Mouse (Mus musculus) cerebellum, adult 11 months (tissue): ENCODE results near the gene Gm20547.

ENCODE experiments used
- DNase-seq: peaks from one replicate; pipeline ENCODE4 v3.0.0; 2022

Gm20547 gene

GRCm38 (mm10) chr17:34895724-34896123 is 13.9 kb upstream of the Gm20547 start:
- DNase-seq = no peak

GRCm38 (mm10) chr17:34894801-34895530 is 13.1 kb upstream of the Gm20547 start:
- DNase-seq = peak; percentile 65

DNA sequence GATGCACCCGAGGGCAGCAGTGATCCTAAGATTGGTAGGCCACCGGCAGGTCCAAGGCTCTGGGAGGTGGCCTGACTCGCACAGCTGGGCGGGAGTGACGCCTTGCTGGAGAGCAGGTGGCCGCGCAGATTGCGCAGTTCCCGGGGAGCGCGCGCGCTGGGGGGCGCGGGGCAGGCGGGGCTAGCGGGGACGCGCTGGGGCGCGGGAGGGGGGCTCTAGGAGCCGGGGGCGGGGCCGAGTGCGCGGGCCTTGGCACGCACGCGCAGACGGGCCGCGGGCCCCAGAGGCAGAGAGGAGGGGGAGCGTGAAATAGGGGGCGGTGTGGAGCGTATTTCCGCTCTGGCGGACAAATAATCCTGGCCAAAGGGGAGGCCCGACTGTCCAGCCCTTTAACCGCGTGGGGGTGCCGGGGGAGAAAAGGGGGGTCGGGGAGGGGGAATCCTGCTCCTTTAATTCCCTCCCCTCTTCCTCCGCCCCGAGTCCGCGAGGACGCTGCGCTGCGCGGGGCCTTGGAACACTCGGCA is 12.3 kb upstream of the Gm20547 start:
- DNase-seq = peak; percentile 93

- DNase-seq = no peak
These were observed 11.4 kb upstream of the Gm20547 start for GRCm38 (mm10) chr17:34893072-34893824.

DNA sequence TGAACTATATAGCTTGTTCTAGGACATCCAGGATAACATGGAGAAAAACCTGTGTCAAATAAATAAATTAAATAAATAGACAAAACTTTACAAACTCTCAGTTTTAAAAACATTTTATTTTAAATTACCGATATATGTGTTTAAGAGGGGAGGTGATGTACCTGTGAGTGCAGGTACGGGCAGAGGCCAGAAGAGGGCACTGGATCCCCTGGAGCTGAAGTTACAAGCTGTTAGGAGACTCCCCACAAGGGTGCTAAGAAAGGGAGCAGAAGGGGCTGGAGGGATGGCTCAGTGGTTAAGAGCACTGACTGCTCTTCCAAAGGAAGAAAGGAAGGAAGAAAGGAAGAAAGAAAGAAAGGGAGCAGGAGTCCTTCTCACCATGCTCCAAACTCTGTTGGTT is 9.5 kb upstream of the Gm20547 start:
- DNase-seq = no peak

DNA sequence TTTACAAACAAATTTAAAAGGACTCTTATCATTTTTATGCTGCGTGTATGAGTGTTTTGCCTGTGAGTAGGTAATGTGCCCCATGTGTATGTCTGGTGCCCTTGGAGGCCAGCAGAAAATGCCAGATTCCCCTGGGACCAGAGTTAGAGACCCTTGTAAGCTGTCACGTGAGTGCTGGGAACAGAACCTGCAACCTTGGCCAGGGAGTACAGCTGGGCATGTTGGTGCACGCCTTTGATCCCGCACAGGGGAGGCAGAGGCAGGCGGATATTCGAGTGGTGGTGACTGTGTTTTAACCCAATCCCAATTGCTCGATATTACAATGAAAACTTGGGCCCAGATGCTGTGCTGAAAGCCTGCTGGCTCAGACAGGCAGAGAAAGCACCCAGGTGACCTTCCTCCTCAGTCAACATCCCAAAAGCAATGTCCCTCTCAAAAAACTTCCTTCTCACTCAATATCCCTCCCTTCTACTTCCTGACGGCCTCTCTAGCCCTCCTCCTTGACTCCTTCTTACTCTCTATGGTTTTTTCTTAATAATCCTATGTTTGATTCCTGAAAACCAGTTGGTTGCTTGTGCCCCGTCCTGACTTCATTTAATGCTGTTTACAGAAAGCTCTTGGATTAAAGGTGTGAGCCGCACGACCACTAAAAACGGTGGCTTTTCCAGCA is 8.4 kb upstream of the Gm20547 start:
- no peak for DNase-seq

DNA sequence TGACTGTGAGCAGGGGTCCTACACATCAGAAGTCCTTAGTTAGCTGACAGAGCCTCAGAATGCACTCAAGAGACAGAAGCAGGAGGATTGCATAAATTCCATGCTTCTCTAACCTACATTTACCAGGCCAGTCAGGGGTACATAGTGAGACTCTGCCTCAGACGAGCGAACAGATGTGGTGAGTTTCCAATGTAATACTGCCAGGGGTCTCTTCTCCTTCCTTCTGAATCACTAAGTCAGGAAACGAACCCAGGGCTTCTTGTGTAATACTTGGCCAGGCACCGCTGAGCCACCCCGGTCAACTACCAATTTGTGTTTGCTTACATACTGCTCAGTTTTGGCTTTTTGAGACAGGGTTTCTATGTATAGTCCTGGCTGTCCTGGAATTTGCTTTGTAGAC is 6.1 kb upstream of the Gm20547 start:
- DNase-seq = no peak

GRCm38 (mm10) chr17:34885615-34886014 is 3.8 kb upstream of the Gm20547 start:
- DNase-seq = no peak

DNA sequence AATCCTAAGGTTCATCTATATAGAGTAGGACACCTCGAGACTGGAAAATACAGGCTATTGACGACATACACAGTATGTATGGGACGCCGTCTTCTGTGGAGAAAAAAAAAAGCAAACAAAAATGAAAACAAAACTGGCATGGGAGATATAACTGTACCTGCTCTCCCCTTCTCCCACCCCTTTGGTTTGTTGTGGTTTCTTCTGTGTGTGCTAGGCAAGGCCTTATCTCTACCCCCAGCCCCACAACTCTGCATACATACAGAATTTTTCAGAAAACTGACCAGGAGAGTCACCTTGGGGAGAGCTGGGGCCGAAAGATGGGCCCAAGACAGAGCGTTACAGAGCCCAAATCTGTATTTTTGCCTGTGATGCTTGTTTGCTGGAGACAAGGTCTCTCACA is 2.9 kb upstream of the Gm20547 start:
- no peak for DNase-seq

DNA sequence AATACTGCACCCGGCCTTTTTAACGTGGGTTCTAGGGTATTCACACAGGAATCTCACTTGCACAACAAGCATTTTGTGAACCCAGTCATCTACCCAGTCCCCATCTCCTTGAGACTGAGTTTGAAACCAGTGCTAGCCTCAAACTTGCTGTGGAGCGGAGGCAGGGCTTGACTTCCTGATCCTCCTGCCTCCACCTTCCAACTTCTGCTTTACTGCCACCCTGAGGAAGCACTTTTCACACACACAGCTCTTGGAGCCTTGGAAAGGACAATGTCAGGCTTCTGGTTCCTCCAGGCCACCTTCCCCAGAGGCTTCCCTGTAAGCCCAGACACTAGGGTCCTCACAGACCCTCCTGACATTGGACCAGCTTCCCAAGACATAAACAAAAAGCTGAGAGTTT is 1.5 kb upstream of the Gm20547 start:
- DNase-seq = no peak

GRCm38 (mm10) chr17:34881166-34881565 is 676 bp downstream of the Gm20547 start:
- DNase-seq = no peak

- no peak for DNase-seq
These were observed 2.4 kb downstream of the Gm20547 start, which contains the start of gene Zbtb12 for GRCm38 (mm10) chr17:34879336-34879879. Gene Zbtb12 (plus strand): TSS chr17:34879483.

DNA sequence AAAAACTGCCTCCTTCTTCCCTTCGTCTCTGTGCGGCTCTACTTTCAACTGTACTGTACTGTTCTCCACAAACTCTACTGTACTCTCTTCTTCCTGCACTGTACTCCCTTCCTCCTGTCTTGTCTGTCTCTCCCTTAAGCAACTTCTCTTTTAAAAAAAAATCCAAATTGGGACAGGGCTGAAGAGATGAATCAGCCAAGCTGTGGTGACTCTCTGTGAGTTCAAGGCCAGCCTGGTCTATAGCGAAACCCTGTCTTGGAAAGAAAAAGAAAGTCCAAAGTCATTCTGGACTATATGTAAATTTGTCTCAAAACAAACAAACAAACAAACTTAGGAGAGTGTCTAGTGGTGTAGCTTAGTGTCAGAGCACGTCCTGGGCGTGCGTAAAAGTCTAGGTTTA is 7.5 kb downstream of the Gm20547 start:
- DNase-seq = no peak

- no peak for DNase-seq
These were observed 15.9 kb downstream of the Gm20547 start for GRCm38 (mm10) chr17:34865981-34866380.

DNA sequence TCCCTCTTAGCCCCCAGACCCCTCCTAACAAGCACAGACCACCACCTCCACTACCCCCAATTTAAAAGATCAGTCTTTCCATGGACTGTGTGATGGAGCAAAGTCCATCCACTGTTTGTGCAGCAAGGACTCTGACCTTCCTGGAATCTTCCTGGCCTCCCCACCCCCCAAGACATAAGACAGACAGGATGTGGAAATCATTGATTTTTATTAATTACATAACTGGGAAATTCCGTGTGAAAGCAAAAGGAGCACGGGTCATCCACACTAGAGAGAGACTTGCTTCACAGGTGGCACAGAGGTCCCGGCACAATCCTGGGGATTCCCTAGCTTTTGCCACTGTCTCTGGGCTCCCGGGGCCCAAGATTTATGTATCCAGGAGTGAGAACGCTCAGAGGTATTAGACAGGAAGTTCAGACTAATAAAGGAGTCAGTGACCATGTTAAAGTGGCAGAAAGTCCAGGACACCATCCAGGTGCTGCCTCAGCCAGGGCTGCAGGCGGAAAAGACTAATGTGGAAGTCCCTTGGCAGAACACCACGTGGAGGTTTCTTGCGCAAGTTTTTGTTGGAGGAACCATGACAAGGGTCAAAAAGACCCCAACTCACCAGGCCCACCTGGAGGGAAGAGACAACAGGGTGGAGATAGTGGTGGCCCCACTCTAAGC is 19.3 kb downstream of the Gm20547 start, which contains the start of gene Cfb:
Gene Cfb, minus strand, starts transcription at position 103 of the 666 bp plus-strand sequence.
- no peak for DNase-seq

GRCm38 (mm10) chr17:34861704-34862415 is 20.0 kb downstream of the Gm20547 start:
- DNase-seq = no peak

- DNase-seq = no peak
These were observed 21.3 kb downstream of the Gm20547 start for GRCm38 (mm10) chr17:34860514-34860913.

DNA sequence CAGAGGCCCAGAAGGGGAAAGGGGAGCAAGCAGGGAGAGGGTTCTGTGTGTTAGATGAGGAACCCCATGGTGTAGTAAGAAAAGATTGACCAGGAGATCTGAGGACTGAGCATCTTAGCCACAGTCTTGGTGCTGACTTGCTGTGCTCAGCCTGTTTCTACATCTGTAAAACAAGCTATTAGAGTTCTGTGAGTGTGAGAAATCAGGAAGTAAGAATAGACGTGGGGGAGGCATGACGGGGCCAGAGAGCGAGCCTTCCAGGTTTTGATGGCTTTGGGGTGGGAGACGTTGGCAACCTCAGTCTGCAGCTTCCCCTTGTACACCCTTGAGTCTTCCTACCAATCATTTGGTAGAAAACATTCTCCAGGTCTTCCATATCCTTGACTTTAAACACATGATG is 23.2 kb downstream of the Gm20547 start:
- DNase-seq = no peak

DNA sequence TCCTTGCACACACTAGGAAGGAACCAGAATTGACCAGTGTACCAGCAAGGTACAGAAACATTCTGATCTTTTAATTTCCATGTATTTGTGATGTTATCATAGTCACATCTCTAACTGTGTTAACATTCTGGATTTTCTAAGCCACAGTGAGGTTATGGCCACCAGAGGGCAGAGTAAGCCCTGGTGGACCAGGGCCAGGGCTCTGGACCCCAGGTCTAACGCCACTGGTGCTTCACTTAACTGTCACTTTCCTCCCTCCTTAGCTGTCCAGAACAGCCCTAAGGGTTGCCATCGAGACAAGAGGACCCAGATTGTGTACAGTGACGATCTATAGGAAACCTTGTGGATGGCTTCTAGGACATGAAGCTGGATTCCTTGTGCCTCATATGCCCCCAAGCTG is 26.0 kb downstream of the Gm20547 start:
- DNase-seq = no peak

GRCm38 (mm10) chr17:34854761-34855160 is 27.1 kb downstream of the Gm20547 start:
- no peak for DNase-seq

- no peak for DNase-seq
These were observed 28.3 kb downstream of the Gm20547 start for GRCm38 (mm10) chr17:34853511-34853910.
